ENCODE assay signal across 11 mouse cellular contexts in the genomic region with DNA sequence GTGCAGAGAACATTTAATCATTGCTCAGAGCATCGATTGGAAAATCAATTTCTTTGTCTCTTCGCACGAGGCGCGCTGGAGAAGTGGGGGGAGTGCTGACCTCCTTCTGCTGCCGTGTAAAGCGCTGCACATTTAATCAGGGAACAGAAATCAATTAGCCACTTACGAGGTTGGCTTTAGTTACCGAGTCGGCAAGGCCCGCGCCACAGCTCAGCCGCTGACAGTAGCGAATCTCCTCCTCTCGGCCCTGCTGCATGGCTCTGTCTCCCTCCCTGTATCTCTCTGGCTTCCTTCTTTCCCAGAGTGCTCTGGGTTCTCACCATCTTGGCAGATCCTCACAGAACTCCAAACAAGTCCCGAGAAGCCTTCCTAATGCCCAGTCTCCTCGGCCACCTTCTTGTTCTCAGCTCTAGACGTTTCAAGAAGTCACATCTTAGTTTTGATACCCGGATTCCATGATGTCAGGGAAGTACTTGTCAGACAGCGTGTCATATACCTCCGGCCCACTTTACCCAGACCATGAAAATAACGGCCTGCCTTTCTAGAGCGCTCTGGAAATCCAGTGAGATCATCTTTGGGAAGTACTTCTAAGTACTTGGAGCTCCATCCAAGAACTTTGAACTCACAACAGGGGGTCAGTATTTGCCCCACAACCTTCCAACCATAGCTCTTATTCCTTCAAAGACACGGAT. TPM values are rescaled to one million over a fixed set of nuclear protein-coding genes. Genes with fewer than 3 reads are reported as not detected.
DNase-seq lines count a peak whose midpoint lies in the region; ATAC-seq and TF ChIP-seq lines count a peak whose summit lies in the region.
"Had no signal": no experiment of that assay in that cellular context is flagged by ENCODE, and none has a peak within 500 bp of the region (broad histone marks: within the 10 kb centered on the region; RNA-seq: fewer than 3 reads in every experiment).

No protein-coding gene starts in this region.

- WGBS in liver, adult 2 months = 18% methylated on average over 24 of the region's 24 CpGs
- WGBS in forebrain, embryonic 10.5 days = 11% methylated on average over 24 of the region's 24 CpGs
- WGBS in limb, embryonic 12.5 days = 20% methylated on average over 24 of the region's 24 CpGs

- DNase-seq in liver, adult 2 months (ENCODE audit: extremely low read depth, low read depth, low spot score) = peak; percentile 24
- no peak for DNase-seq in liver
- DNase-seq in forebrain, embryonic 10.5 days (ENCODE audit: extremely low spot score, low spot score) = peak; percentile 60
- peak; percentile 74 for DNase-seq in retina, embryonic 14.5 days (ENCODE audit: low spot score)
- DNase-seq in cerebellum, adult 11-12 months = no peak
- DNase-seq in layer of hippocampus, adult 18-20 months (ENCODE audit: low spot score in 2 of 2) = no peak
- no peak for DNase-seq in adrenal gland, adult 2 months

- TF ChIP-seq POLR2A in liver, adult 2 months (IDR thresholded peaks at IDR 0.05; ENCODE audit: extremely low read depth, insufficient read depth, low read length) = no peak

- no peak overlapping the region for H3K4me3 ChIP-seq in liver, adult 2 months (ENCODE audit: insufficient read depth, low read depth, low read length)
- peak overlapping the region; percentile 44 for H3K4me3 ChIP-seq in forebrain, embryonic 10.5 days
- H3K4me3 ChIP-seq in limb, embryonic 12.5 days (replicated peaks) = peak overlapping the region; percentile 23; the same call in 1 of the 2 replicates

- H3K4me2 ChIP-seq in limb, embryonic 12.5 days = peak overlapping the region; percentile 50

- TF ChIP-seq CTCF in liver, adult 2 months (IDR thresholded peaks at IDR 0.05; ENCODE audit: low read depth, low read length) = no peak

- H3K9ac ChIP-seq in liver, adult 2 months (ENCODE audit: low read depth, low read length) = no peak overlapping the region
- H3K9ac ChIP-seq in limb, embryonic 12.5 days (replicated peaks) = peak overlapping the region; percentile 53

- H3K27me3 ChIP-seq in liver, adult 2 months (ENCODE audit: control insufficient read depth, insufficient read depth, low read length) = peaks cover 5% of the 10 kb centered on the region; the same call in 1 of the 2 replicates
- peaks cover 48% of the 10 kb centered on the region for H3K27me3 ChIP-seq in forebrain, embryonic 10.5 days (ENCODE audit: poor library complexity, severe bottlenecking)
- peaks cover 13% of the 10 kb centered on the region; the same call in 1 of the 2 replicates for H3K27me3 ChIP-seq in limb, embryonic 12.5 days

- H3K27ac ChIP-seq in liver, adult 2 months (replicated peaks; ENCODE audit: insufficient read depth, low read depth, low read length) = no peak overlapping the region
- peak overlapping the region; percentile 91 for H3K27ac ChIP-seq in forebrain, embryonic 10.5 days
- peak overlapping the region; percentile 76 for H3K27ac ChIP-seq in limb, embryonic 12.5 days
- H3K27ac ChIP-seq: macrophage had no signal

- no peak for ATAC-seq in limb, embryonic 12.5 days (ENCODE audit: insufficient number of reproducible peaks, insufficient read depth, low FRiP score, low TSS enrichment, low read depth)

- no peaks in the 10 kb centered on the region for H3K36me3 ChIP-seq in liver, adult 2 months (ENCODE audit: control insufficient read depth, insufficient read depth, low read length)
- H3K36me3 ChIP-seq in forebrain, embryonic 10.5 days (replicated peaks) = no peaks in the 10 kb centered on the region
- no peaks in the 10 kb centered on the region for H3K36me3 ChIP-seq in limb, embryonic 12.5 days
- H3K36me3 ChIP-seq: G1E had no signal

- no peaks in the 10 kb centered on the region for H3K4me1 ChIP-seq in liver, adult 2 months (ENCODE audit: control insufficient read depth, insufficient read depth, low read length)
- H3K4me1 ChIP-seq in forebrain, embryonic 10.5 days = peaks cover 43% of the 10 kb centered on the region
- H3K4me1 ChIP-seq in limb, embryonic 12.5 days (replicated peaks) = peaks cover 23% of the 10 kb centered on the region

- H3K9me3 ChIP-seq in forebrain, embryonic 10.5 days = no peaks in the 10 kb centered on the region
- H3K9me3 ChIP-seq in limb, embryonic 12.5 days = no peaks in the 10 kb centered on the region
- H3K9me3 ChIP-seq: G1E had no signal

- H3K79me2 ChIP-seq in liver, adult 2 months (ENCODE audit: control insufficient read depth, insufficient read depth, low read length) = no peaks in the 10 kb centered on the region

RNA-seq across cellular contexts. Expression of a gene that starts 17.5 kb away (rescaled TPM):
- total RNA-seq in liver, adult 2 months (2014; rRNA removed) = 0.27 TPM in 1 of 2 replicates, not detected in the other
- polyA plus RNA-seq in liver, adult 2 months (2012; rRNA removed) = not detected in 2 replicates
- polyA plus RNA-seq in forebrain, embryonic 10.5 days (2016; fragmentation: Nextera tagmentation; extraction: Ambion mirVana) = 2.6 and 2.8 TPM in 2 replicates
- polyA plus RNA-seq in limb, embryonic 12.5 days (2016; fragmentation: Nextera tagmentation; extraction: Ambion mirVana) = 1.3 and 1.6 TPM in 2 replicates
- 10 to 100 TPM; 17.3 to 20.4 TPM for total RNA-seq in layer of hippocampus, adult 18-20 months (2021)
- 10 to 100 TPM; 39.4 to 69.4 TPM for total RNA-seq in adrenal gland, adult 2 months (2021)
- 67.7 and 112 TPM in 2 replicates for polyA plus RNA-seq in adrenal gland, adult 2 months (2012; rRNA removed)
- total RNA-seq: G1E had no signal
- polyA plus RNA-seq: G1E; heart, postnatal 0 days; macrophage had no signal

RNA-seq across cellular contexts. Expression of a gene that starts 39.1 kb away (rescaled TPM):
- total RNA-seq in liver, adult 2 months (2014; rRNA removed) = 0.09 and 0.27 TPM in 2 replicates
- 0.05 and 0.12 TPM in 2 replicates for polyA plus RNA-seq in liver, adult 2 months (2012; rRNA removed)
- 14.5 and 15.5 TPM in 2 replicates for polyA plus RNA-seq in forebrain, embryonic 10.5 days (2016; fragmentation: Nextera tagmentation; extraction: Ambion mirVana)
- polyA plus RNA-seq in limb, embryonic 12.5 days (2016; fragmentation: Nextera tagmentation; extraction: Ambion mirVana) = 10.3 and 13.1 TPM in 2 replicates
- not detected for total RNA-seq in layer of hippocampus, adult 18-20 months (2021)
- 1 to 10 TPM in 1 of 2 experiments, under 1 TPM in 1; 0.62 to 1.2 TPM for total RNA-seq in adrenal gland, adult 2 months (2021)
- polyA plus RNA-seq in adrenal gland, adult 2 months (2012; rRNA removed) = 1.2 and 1.4 TPM in 2 replicates

Comparison
In these comparisons a context has a peak if more than half of its experiments do, and no peak if none do; other contexts are left out.
1. DNase-seq: peak in liver, adult 2 months (single experiment), forebrain, embryonic 10.5 days (single experiment) and retina, embryonic 14.5 days (single experiment); none in liver (single experiment), cerebellum, adult 11-12 months (single experiment), layer of hippocampus, adult 18-20 months (0 of 2) and adrenal gland, adult 2 months (single experiment).
2. RNA of a gene that starts 17.5 kb away (polyA plus RNA-seq): 67.7 to 112 TPM in adrenal gland, adult 2 months; 2.6 to 2.8 TPM in forebrain, embryonic 10.5 days, 1.3 to 1.6 TPM in limb, embryonic 12.5 days and not detected in liver, adult 2 months; every median in the first group is over 10 times any median in the second.